Mouse (Mus musculus) C2C12 (cell line): Measurements from ENCODE around the gene Gm9913.

Experiments used
- CTCF ChIP-seq: IDR thresholded peaks from one replicate; pipeline ENCODE4 v1.5.1; 2011; ENCODE audit not compliant: control insufficient read depth, insufficient read depth, insufficient read length
- MAX ChIP-seq: IDR thresholded peaks from one replicate; pipeline ENCODE4 v1.6.1; 2011; ENCODE audit warnings: mild to moderate bottlenecking, control low read depth

GRCm38 (mm10) chr2:125506316-125507054, 1.6 kb downstream of the Gm9913 start:
- TF ChIP-seq CTCF (no peak), MAX (no peak)
